Mouse (Mus musculus) thymus, adult 2 months (tissue): ENCODE measurements around the gene Wfdc18. TPM values are rescaled to one million over a fixed set of nuclear protein-coding genes. Genes with fewer than 3 reads are reported as not detected.

Experiments used
- DNase-seq: peaks from one replicate; pipeline ENCODE4 v3.0.0; 2021
- H3K27ac ChIP-seq: fragments of 200-500 bp; 2 replicates; pipeline ENCODE4 v1.5.1; 2012; ENCODE audit warnings: low read length, control low read depth; ENCODE audit not compliant: control insufficient read depth, insufficient read depth
- H3K27me3 ChIP-seq: fragments of 200-500 bp; 2 replicates; pipeline ENCODE4 v1.6.1; 2012; ENCODE audit warnings: mild to moderate bottlenecking, low read length, moderate library complexity, mixed read lengths; ENCODE audit not compliant: control insufficient read depth, insufficient read depth
- H3K36me3 ChIP-seq: fragments of 200-500 bp; 2 replicates; pipeline ENCODE4 v1.6.1; 2012; ENCODE audit warnings: mild to moderate bottlenecking, low read length, moderate library complexity; ENCODE audit not compliant: control insufficient read depth, insufficient read depth
- H3K4me1 ChIP-seq: fragments of 200-500 bp; replicated peaks from 2 replicates; pipeline ENCODE4 v1.6.1; 2012; ENCODE audit warnings: low read length; ENCODE audit not compliant: control insufficient read depth, insufficient read depth
- H3K4me3 ChIP-seq: fragments of 200-500 bp; 2 replicates; pipeline ENCODE4 v1.5.1; 2012; ENCODE audit warnings: mild to moderate bottlenecking, low read length, control low read depth, moderate library complexity; ENCODE audit not compliant: control insufficient read depth, insufficient read depth
- CTCF ChIP-seq: fragments of 200-500 bp; IDR thresholded peaks from 2 replicates; pipeline ENCODE4 v1.5.1; 2012; ENCODE audit warnings: mild to moderate bottlenecking, control low read depth, low read length, moderate library complexity, borderline replicate concordance; ENCODE audit not compliant: control insufficient read depth, poor library complexity, insufficient read depth; ENCODE audit errors: extremely low read depth
- POLR2A ChIP-seq: fragments of 200-500 bp; IDR thresholded peaks from 2 replicates; pipeline ENCODE4 v1.6.1; 2012; ENCODE audit warnings: mild to moderate bottlenecking, low read length, control low read depth, moderate library complexity; ENCODE audit not compliant: control insufficient read depth, poor library complexity, insufficient read depth; ENCODE audit errors: extremely low read depth
- WGBS: fragments of 180-500 bp; shearing (Covaris S2); methylation state at CpG from one replicate; pipeline ENCODE4 v1.1.7; 2018; 5-methylcytosine and 5-hydroxymethylcytosine counted together
- polyA plus RNA-seq: library from polyadenylated mRNA; depleted of rRNA; stranded (reverse); fragments of >200 nt; gene quantifications from 2 replicates; pipeline ENCODE4 v1.2.3, GENCODE M21; 2012

Gene Wfdc18
- polyA plus RNA-seq, 1 experiment = 72.8 TPM

DNA sequence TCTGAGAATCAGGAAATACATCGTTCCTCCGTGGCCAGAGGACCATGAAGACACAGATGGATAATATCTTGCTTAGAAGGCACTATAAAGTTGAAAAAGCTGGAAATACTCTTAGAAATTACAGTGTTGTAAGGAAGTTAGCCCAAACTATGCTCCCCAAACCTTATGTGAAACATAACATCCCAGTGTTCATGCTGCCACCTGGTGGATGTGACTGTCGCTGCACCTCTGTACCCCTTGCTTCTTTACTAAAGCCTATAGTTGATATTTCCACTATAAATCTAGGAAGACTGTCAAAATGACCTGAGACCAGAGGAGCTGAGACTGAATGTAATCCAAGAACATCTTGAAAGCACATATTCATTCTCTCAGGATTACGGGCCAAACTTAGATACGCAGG lies 30.4 kb downstream of the Wfdc18 start:
- no peaks in the 10 kb centered on the region for H3K4me1 ChIP-seq
- no peaks in the 10 kb centered on the region for H3K27me3 ChIP-seq
- 31% methylated on average over 5 of the region's 5 CpGs for WGBS
- TF ChIP-seq POLR2A = no peak
- no peak for TF ChIP-seq CTCF
- no peaks in the 10 kb centered on the region for H3K36me3 ChIP-seq
- DNase-seq = peak; percentile 75
- H3K4me3 ChIP-seq = no peak overlapping the region
- H3K27ac ChIP-seq = no peak overlapping the region

DNA sequence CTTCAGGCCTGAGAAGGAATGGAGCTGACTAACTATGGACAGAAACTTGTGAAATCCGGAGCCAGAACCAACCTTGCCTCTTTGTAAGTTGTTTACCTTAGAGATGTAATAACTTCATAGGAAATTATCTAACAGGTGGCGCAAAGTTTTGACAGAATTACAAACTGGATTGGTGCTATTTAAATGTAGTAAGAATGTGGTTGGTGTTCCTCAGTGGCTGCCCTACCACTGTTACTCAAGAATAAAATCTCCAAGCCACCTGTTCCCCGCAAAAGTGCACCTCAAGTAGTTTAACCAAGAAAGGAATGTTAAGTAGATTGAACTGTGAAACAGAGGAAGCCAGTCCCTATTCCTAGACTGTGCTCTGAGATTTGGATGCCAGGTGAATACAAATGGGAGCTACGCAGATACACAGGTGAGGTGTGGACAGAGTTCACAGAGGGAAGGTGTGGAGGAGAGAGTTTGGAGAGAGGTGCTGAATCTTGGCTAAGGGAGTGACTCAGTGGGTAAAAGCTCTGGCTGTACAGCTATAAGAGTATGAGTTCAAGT lies 31.7 kb downstream of the Wfdc18 start:
- H3K27ac ChIP-seq = no peak overlapping the region
- no peak for DNase-seq
- 93% methylated on average over 4 of the region's 4 CpGs for WGBS
- no peaks in the 10 kb centered on the region for H3K27me3 ChIP-seq
- H3K4me3 ChIP-seq = no peak overlapping the region
- no peaks in the 10 kb centered on the region for H3K36me3 ChIP-seq
- no peaks in the 10 kb centered on the region for H3K4me1 ChIP-seq
- TF ChIP-seq CTCF = no peak
- TF ChIP-seq POLR2A = no peak

DNA sequence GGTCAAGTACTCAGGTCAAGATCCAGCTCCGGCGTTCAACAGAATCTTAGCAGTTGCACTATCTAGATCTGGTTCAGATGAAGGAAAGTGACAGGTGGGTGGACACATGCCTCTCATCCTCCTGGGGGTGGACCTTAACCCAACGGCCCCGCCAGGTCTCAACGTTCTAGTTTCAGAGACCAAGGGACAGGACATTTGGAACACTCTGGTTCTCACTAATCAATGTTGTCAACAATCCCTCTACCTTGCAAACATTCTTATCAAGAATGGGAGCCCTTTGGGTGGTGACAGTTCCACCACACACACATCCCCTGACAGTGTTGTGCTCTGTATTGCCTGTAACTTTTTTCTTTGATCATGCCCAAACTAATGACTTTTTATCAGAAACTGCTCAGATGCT lies 33.0 kb downstream of the Wfdc18 start:
- WGBS = 93% methylated on average over 5 of the region's 5 CpGs
- H3K27ac ChIP-seq = no peak overlapping the region
- no peaks in the 10 kb centered on the region for H3K36me3 ChIP-seq
- TF ChIP-seq CTCF (no peak), POLR2A (no peak)
- H3K27me3 ChIP-seq = no peaks in the 10 kb centered on the region
- no peaks in the 10 kb centered on the region for H3K4me1 ChIP-seq
- DNase-seq = no peak
- no peak overlapping the region for H3K4me3 ChIP-seq

DNA sequence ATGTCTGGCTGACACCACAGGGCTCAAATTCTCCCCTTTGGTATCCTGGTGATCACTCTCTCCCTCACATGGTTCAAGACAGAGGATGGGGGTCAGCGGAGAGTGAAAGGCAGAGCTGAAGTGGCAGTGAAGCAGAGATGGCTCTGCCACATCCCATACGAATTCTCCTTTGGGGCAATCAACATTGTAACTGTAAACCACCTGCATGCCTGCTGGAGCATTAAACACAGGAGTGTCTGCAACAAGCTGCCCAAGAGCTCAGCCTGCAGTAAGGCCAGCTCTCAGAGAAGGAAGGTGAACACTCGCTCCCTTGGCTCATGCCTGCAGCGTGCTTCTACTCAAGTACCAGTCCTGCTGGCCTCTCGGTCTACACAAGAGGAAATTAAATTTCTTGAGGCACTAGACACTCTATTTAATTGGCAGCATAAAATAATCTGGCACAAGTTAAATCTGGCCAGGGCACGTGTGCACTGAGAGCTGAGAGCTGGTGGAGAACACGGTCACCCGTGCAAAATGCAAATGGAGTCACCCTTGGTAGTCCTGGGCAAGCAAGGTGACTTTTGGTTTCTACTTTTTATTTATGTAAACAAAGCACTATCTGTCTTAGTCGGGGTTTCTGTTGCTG lies 34.0 kb downstream of the Wfdc18 start:
- no peak overlapping the region for H3K4me3 ChIP-seq

DNA sequence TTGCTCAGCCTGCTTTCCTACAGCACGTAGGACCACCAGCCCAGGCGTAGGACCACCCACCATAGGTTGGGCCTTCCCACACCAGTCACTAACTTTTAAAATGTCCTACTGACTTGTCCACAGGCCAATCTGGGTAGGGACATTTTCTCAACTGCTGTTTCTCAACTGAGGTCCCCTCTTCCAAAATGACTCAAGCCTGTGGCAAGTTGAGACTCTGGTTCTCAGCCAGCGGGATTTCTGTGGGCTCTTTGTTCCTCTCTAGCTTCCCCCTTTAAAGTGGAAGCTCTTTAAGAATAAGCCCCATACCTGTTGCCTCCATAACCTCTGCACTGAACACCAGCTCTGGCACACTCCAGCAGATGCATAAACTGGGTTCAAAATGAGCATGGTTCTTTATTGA lies 34.7 kb downstream of the Wfdc18 start:
- no peak for DNase-seq
- no peaks in the 10 kb centered on the region for H3K4me1 ChIP-seq
- 78% methylated on average over 3 of the region's 3 CpGs for WGBS
- no peaks in the 10 kb centered on the region for H3K27me3 ChIP-seq
- H3K4me3 ChIP-seq = no peak overlapping the region
- no peaks in the 10 kb centered on the region for H3K36me3 ChIP-seq
- no peak for TF ChIP-seq POLR2A
- no peak for TF ChIP-seq CTCF
- no peak overlapping the region for H3K27ac ChIP-seq

More for the DNA sequence above, 34.0 kb downstream of the Wfdc18 start:
- WGBS = 89% methylated on average over 9 of the region's 9 CpGs
- no peak for TF ChIP-seq CTCF
- TF ChIP-seq POLR2A = no peak
- no peak for DNase-seq
- H3K4me1 ChIP-seq = no peaks in the 10 kb centered on the region
- H3K36me3 ChIP-seq = no peaks in the 10 kb centered on the region
- H3K27me3 ChIP-seq = no peaks in the 10 kb centered on the region
- H3K27ac ChIP-seq = no peak overlapping the region

DNA sequence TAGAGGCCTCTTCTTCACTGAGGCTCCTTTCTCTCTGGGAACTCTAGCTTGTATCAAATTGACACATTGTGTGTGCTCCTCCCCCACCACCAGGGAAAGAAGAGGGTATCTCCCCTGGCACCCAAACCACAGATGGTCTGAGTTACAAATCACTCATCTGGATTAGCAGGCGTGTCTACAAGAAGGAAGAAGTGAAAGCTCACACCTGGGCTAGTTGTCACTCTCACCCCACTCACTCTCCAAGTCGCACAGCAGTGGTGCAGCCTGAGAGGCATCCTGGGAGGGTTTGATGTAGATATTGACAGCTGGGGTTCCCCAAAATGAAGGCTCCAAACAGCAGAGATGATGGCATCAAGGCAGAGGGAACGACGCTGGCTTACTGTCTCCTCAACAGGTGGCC lies 37.3 kb downstream of the Wfdc18 start:
- Histone ChIP-seq H3K4me3 (no peak overlapping the region), H3K4me1 (no peaks in the 10 kb centered on the region), H3K36me3 (no peaks in the 10 kb centered on the region), H3K27ac (no peak overlapping the region), H3K27me3 (no peaks in the 10 kb centered on the region)
- TF ChIP-seq CTCF (no peak), POLR2A (no peak)
- 29% methylated on average over 4 of the region's 4 CpGs for WGBS
- DNase-seq = no peak
